Mouse (Mus musculus) heart, postnatal 0 days (tissue): ENCODE measurements around the gene Hoxa13. TPM values are rescaled to one million over a fixed set of nuclear protein-coding genes. Genes with fewer than 3 reads are reported as not detected.

Experiments used
- ATAC-seq: fragments of 200-750 bp; cut with Nextera tagmentation; 2 replicates; pipeline ENCODE4 v1.8.0; 2017; ENCODE audit warnings: low read depth, moderate number of reproducible peaks, moderate library complexity; ENCODE audit not compliant: insufficient read depth
- DNase-seq: peaks from one replicate; pipeline ENCODE4 v3.0.0-alpha.2; 2016; ENCODE audit warnings: low spot score
- H3K27ac ChIP-seq: fragments of 300-500 bp; sonication (generic); 2 replicates; pipeline ENCODE4 v1.5.1; 2014; ENCODE audit warnings: low read depth, mild to moderate bottlenecking
- H3K27me3 ChIP-seq: fragments of 300-500 bp; sonication (generic); 2 replicates; pipeline ENCODE4 v1.6.1; 2014; ENCODE audit warnings: low read length, mixed read lengths; ENCODE audit not compliant: control insufficient read depth, insufficient read depth
- H3K36me3 ChIP-seq: fragments of 300-500 bp; sonication (generic); replicated peaks from 2 replicates; pipeline ENCODE4 v1.6.1; 2014; ENCODE audit warnings: low read length, mixed read lengths; ENCODE audit not compliant: control insufficient read depth, insufficient read depth
- H3K4me1 ChIP-seq: fragments of 300-500 bp; sonication (generic); 2 replicates; pipeline ENCODE4 v1.6.1; 2014; ENCODE audit warnings: antibody characterized with exemption; ENCODE audit not compliant: control insufficient read depth, insufficient read depth
- H3K4me2 ChIP-seq: fragments of 300-500 bp; sonication (generic); 2 replicates; pipeline ENCODE4 v1.6.1; 2014; ENCODE audit warnings: low read depth, mild to moderate bottlenecking, low read length, moderate library complexity
- H3K4me3 ChIP-seq: fragments of 300-500 bp; sonication (generic); 2 replicates; pipeline ENCODE4 v1.5.1; 2014; ENCODE audit warnings: low read depth, low read length
- H3K9ac ChIP-seq: fragments of 300-500 bp; sonication (generic); replicated peaks from 2 replicates; pipeline ENCODE4 v1.6.1; 2014; ENCODE audit warnings: low read depth, low read length, mixed read lengths
- H3K9me3 ChIP-seq: fragments of 300-500 bp; sonication (generic); replicated peaks from 2 replicates; pipeline ENCODE4 v1.6.1; 2016; ENCODE audit warnings: low read length; ENCODE audit not compliant: control insufficient read depth
- CTCF ChIP-seq: IDR thresholded peaks from 2 replicates; pipeline ENCODE4 v1.5.1; 2016; ENCODE audit warnings: antibody characterized with exemption, control low read depth, low read depth
- EP300 ChIP-seq: IDR thresholded peaks from 2 replicates; pipeline ENCODE4 v1.6.1; 2016; ENCODE audit warnings: antibody characterized with exemption, low read depth
- WGBS: fragments of 180-500 bp; shearing (Covaris S2); extraction: QIAGEN DNeasy Blood & Tissue Kit; methylation state at CpG from one replicate; pipeline ENCODE4 v1.1.7; 2014; 5-methylcytosine and 5-hydroxymethylcytosine counted together
- polyA plus RNA-seq: library from polyadenylated mRNA; unstranded; fragments of >200 nt; fragmentation: Nextera tagmentation; extraction: Ambion mirVana; gene quantifications from 2 replicates; pipeline ENCODE4 v1.2.1, GENCODE M21; 2015
- total RNA-seq: library from RNA; depleted of rRNA; stranded (reverse); fragments of >200 nt; gene quantifications from 2 replicates; pipeline ENCODE4 v1.2.3, GENCODE M21; 2014; ENCODE audit warnings: low replicate concordance; rRNA removed

The Hoxa13 gene
- total RNA-seq: not detected in 2 replicates
- not detected in 2 replicates for polyA plus RNA-seq

GRCm38 (mm10) chr6:52260654-52261575 is at the start of gene Hoxa13:
Gene Hoxa13 (minus strand): TSS chr6:52260880.
- peaks cover 95% of the 10 kb centered on the region for H3K27me3 ChIP-seq
- peaks cover 6% of the 10 kb centered on the region; the same call in 1 of the 2 replicates for H3K4me1 ChIP-seq
- peak within 1 kb of the TSS; percentile 57 for H3K4me2 ChIP-seq
- TF ChIP-seq EP300 (no peak), CTCF (no peak)
- no peak within 1 kb of the TSS for H3K27ac ChIP-seq
- ATAC-seq (no peak; the same call in 1 of the 2 replicates), DNase-seq (no peak)
- H3K36me3 ChIP-seq: no peaks in the 10 kb centered on the region
- no peaks in the 10 kb centered on the region for H3K9me3 ChIP-seq
- H3K4me3 ChIP-seq: peak within 1 kb of the TSS; percentile 45
- under 1% methylated on average over 45 of the region's 72 CpGs for WGBS
- no peak within 1 kb of the TSS for H3K9ac ChIP-seq

- no peaks in the 10 kb centered on the region for H3K36me3 ChIP-seq
- TF ChIP-seq EP300: no peak
- no peak for TF ChIP-seq CTCF
- WGBS: 3% methylated on average over 24 of the region's 24 CpGs
- H3K27me3 ChIP-seq: peaks cover 100% of the 10 kb centered on the region
- no peak for DNase-seq
- no peak overlapping the region for H3K9ac ChIP-seq
- H3K4me1 ChIP-seq: no peaks in the 10 kb centered on the region
- ATAC-seq: no peak
- no peaks in the 10 kb centered on the region for H3K9me3 ChIP-seq
- no peak overlapping the region for H3K4me3 ChIP-seq
- H3K4me2 ChIP-seq: no peak overlapping the region
- H3K27ac ChIP-seq: no peak overlapping the region
Observed at GRCm38 (mm10) chr6:52310366-52310765, 49.7 kb upstream of the Hoxa13 start.

GRCm38 (mm10) chr6:52309766-52310165 is 49.1 kb upstream of the Hoxa13 start:
- Histone ChIP-seq H3K4me3 (no peak overlapping the region), H3K9me3 (no peaks in the 10 kb centered on the region), H3K4me1 (no peaks in the 10 kb centered on the region), H3K27me3 (peaks cover 99% of the 10 kb centered on the region), H3K9ac (no peak overlapping the region), H3K27ac (no peak overlapping the region), H3K4me2 (no peak overlapping the region), H3K36me3 (no peaks in the 10 kb centered on the region)
- WGBS: 36% methylated on average over 10 of the region's 10 CpGs
- DNase-seq: no peak
- TF ChIP-seq EP300: no peak
- TF ChIP-seq CTCF: no peak
- ATAC-seq: no peak

- peaks cover 83% of the 10 kb centered on the region for H3K27me3 ChIP-seq
- peak; percentile 34 for DNase-seq
- no peaks in the 10 kb centered on the region for H3K9me3 ChIP-seq
- peak overlapping the region; percentile 62 for H3K4me2 ChIP-seq
- H3K9ac ChIP-seq: peak overlapping the region; percentile 29; the same call in 1 of the 2 replicates
- TF ChIP-seq CTCF (peak; percentile 71), EP300 (no peak)
- H3K36me3 ChIP-seq: no peaks in the 10 kb centered on the region
- peak overlapping the region; percentile 48 for H3K4me3 ChIP-seq
- no peak overlapping the region for H3K27ac ChIP-seq
- H3K4me1 ChIP-seq: no peaks in the 10 kb centered on the region
- 1% methylated on average over 29 of the region's 30 CpGs for WGBS
- peak; percentile 64 for ATAC-seq
Observed at GRCm38 (mm10) chr6:52305877-52306389, 45.3 kb upstream of the Hoxa13 start.

GRCm38 (mm10) chr6:52303426-52303825 is 42.7 kb upstream of the Hoxa13 start:
- TF ChIP-seq EP300: no peak
- TF ChIP-seq CTCF: no peak
- H3K4me2 ChIP-seq: no peak overlapping the region
- 36% methylated on average over 3 of the region's 3 CpGs for WGBS
- H3K4me3 ChIP-seq: no peak overlapping the region
- H3K36me3 ChIP-seq: no peaks in the 10 kb centered on the region
- ATAC-seq (no peak), DNase-seq (no peak)
- no peaks in the 10 kb centered on the region for H3K4me1 ChIP-seq
- H3K9me3 ChIP-seq: no peaks in the 10 kb centered on the region
- no peak overlapping the region for H3K9ac ChIP-seq
- H3K27me3 ChIP-seq: peaks cover 71% of the 10 kb centered on the region
- H3K27ac ChIP-seq: no peak overlapping the region
